Mouse (Mus musculus): ENCODE data around the gene Carmil2. TPM values are rescaled to one million over a fixed set of nuclear protein-coding genes. Genes with fewer than 3 reads are reported as not detected.

Gene Carmil2
- polyA plus RNA-seq, 3 experiments from 2014 or later: 4.6 to 6.8 (median 6.6) TPM

DNA sequence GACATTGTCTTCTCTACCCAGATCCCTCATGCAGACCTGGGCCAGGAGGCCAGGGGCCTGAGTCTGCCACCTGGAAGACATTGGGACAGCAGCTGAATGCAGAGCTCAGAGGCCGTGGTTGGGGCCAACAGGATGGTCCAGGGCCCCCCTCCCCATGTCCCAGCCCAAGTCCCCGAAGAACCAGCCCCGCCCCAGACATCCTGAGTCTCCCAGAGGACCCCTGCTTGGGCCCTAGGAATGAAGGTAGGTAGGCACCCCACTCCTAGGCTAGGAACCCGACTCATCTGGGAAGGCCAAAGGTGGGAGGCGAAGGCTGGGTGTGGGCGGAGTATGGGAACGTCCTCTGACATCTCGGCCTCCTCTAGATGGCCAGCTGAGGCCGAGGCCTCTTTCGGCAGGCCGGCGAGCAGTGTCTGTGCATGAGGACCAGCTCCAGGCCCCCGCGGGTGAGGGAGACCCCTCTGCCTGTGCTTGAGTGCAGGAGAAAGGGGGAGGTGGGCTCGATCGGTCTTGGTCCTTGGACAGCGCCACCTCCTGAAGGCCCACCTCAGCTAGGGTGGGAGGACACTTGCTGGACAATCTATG is 11.2 kb downstream of the Carmil2 start:
- ATAC-seq: no peak

DNA sequence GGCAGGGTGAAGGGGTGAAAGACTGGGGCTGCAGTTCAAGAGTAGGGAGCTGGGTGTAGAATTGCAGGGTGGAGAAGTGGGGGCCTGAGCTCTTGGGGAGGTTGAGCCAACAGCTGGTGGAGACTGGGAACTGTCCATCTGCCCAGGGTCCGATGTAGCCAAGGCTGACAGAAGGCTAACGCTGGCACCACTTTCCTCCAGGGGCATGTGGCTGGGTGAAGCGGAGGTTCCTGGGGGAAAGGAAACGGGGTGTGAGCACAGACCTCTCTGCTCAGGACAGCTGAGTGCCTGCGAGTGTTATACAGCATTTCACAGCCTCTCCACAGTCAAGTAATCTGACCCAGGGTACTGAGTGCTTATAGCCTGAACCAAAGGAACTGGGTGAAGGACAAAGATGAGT is 12.7 kb downstream of the Carmil2 start:
- ATAC-seq: no peak

DNA sequence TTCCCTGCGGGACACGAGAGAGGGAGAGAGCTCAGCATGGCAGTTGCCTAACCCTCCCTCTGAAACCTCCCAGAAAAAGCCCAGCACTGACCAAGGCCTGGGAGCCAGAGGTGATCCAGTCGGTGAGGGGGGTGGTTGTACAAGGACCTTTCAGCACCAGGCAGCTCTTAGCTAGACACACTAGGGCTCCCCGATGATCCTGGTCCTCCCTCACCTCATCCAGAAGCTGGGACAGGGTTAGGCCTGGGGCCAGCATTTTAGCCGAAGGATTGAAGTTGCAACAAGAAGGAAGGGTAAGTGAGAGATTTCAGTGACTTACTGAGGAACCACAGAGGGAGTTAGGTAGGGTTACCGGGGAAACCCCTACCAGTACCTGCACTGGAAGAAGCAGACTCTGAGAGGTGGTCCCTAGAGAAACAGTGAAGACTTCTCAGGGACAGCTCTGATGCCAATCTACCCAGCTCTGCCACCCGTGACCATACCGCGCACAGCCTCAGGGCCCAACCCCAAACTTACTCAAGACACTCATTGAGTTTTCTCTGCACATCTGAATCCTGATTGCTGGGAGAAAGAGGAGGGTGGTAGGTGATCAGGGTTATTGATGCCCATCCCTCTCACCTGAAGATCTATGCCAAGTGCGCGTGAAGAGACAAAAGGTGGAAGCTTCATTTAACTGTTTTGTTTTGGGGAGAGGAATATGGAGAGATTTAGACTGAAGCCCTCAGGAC is 13.6 kb downstream of the Carmil2 start:
- no peak for ATAC-seq

DNA sequence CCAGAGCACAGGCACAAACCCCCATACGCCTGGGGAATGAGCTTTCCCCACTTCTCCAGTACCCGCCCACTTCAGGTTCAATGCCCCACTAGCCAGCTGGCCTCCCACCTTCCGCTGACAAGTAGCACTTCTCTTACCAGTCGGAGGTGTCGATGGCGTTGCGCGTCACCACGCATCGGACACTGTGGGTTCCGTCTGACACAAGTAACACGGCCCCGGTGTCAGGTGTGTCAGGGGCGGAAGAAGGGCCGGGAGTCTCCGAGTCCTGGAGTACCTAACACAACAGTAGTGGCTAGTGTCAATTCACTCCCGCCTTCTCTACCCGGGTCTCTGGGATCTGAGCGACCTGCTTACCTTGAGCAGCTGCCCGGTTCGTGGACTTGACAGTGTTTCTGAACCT is 14.5 kb downstream of the Carmil2 start:
- ATAC-seq: peak; percentile 43

- ATAC-seq: peak; percentile 84
Measured at GRCm38 (mm10) chr8:105700966-105701824, 15.1 kb downstream of the Carmil2 start, which contains the start of the genes Acd and Pard6a. Gene Acd (minus strand): TSS chr8:105701102. Gene Pard6a (plus strand): TSS chr8:105701148.

GRCm38 (mm10) chr8:105702001-105702401 is 15.9 kb downstream of the Carmil2 start:
- no peak for ATAC-seq

- no peak for ATAC-seq
Measured at GRCm38 (mm10) chr8:105702731-105703415, 16.8 kb downstream of the Carmil2 start.

DNA sequence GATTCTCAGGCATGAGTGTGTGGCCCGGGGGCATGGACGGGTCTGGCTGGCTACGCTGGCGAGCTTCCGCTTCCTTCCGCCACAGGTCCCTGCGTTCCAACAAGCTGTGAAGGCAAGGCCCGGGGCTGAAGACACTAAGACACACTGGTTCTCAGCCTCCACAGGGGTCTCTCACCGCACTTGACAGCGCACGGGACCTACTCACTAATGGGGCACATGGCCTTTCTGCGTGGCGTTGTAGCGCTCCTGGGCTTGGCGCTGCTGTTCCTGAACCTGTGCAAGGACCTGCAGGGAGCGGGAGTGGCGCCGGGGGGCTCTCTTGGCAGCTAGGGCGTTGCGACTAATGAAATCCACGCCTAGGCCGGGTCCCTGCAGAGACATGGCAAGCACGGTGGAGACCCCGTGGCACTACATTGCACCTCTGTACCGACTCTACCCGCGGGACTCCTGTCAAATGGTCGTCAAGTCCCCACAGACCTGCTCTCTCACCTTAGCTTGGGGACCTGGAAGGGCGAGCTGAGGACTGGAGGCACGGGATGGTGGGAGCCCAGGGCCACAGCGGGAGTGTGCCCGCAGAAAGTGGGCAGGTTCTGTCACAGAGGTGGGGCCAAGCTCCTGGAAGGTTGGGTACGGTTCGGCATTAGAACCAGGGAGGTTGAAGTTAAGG is 18.2 kb downstream of the Carmil2 start:
- no peak for ATAC-seq

DNA sequence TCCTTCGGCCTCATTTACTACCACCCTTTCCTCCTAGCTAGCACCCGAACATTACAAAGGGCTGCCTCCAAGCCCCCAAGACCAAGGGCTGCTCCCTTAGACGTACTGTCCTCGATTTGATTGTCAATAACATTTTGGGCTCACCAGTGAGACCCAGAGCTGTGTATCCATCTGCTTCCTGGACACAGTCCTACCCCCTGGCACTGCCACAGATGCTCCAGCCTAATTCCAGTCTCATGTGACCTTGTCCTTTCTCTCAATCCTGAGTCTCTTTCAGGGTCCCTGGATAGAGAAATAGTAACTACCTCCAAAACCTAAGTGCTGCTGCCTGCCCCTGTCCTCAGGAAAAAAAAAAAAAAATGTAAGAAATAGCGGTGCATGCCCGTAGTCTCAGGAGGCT is 18.9 kb downstream of the Carmil2 start:
- ATAC-seq: no peak

GRCm38 (mm10) chr8:105706426-105706825 is 20.4 kb downstream of the Carmil2 start:
- no peak for ATAC-seq

DNA sequence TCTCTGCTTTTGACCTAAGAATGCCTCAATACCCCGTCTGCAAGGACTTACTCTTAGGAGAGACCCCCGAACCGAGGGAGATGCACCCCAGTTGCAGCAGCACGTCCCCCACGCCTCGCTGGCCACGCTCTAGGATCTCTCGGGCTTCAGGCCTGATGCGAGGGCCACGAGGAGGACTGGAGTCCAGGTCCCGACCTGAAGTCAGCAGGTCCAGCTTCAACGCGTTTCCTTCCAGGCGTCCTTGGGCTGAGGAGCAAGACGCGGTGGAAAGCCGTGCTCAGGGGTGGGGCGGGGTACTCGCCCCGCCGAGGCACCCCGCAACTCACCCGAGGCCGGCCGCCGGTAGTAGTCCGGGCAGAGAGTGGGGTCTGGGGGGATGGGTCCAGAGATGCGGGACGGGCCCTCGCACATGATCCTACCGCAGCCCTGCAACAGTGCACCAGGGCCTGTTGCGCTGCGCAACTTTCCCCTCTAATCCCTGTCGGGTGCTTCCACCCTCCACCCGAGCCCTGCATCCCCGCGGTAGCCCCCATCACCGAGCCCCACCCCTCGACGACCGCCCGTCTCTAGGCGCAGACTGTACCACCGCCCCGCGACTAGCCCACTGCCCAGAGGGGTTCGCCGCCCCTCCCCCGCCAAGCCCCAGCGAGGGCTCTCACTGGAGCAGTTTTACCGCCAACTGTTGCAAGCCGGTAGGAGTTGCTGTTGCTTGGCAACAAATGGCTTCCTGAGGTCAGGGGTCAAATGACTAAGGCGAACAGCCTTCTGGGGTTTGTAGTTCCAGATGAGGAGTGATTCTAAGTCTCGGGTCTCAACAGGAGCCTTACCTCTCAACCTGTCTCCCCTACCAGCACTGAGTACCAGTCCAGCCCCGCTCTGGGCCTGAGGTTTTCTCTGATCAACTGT is 21.7 kb downstream of the Carmil2 start, which contains the start of the genes 4933405L10Rik and Enkd1:
Gene 4933405L10Rik, plus strand, starts transcription at position 158 of the 906 bp plus-strand sequence.
Gene Enkd1, minus strand, starts transcription at position 713 of the 906 bp plus-strand sequence.
- ATAC-seq: peak; percentile 99

GRCm38 (mm10) chr8:105708675-105709074 is 22.6 kb downstream of the Carmil2 start:
- no peak for ATAC-seq

DNA sequence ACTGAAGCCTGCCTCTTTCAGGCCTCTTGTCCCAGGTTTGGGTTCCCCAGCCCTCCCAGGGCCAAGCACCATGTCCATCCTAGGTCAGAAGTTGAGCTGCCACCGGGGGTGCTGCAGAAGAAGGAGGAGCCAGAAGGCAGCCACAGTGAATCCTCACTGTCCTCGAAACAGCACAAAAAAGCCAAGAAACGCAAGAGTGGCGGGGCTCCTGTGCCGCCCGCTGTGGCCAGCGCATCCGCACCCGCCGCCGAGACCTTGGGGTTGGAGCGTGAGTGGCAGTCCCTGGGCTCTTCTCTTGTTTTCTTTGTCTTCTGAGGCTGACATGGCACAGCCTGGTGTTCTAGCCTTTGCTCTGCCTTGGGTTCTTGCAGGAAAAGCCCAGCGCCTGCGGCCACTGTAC is 23.2 kb downstream of the Carmil2 start:
- no peak for ATAC-seq

- no peak for ATAC-seq
Measured at GRCm38 (mm10) chr8:105712286-105712685, 26.2 kb downstream of the Carmil2 start.

- ATAC-seq: peak; percentile 89
Measured at GRCm38 (mm10) chr8:105714139-105714538, 28.1 kb downstream of the Carmil2 start.

DNA sequence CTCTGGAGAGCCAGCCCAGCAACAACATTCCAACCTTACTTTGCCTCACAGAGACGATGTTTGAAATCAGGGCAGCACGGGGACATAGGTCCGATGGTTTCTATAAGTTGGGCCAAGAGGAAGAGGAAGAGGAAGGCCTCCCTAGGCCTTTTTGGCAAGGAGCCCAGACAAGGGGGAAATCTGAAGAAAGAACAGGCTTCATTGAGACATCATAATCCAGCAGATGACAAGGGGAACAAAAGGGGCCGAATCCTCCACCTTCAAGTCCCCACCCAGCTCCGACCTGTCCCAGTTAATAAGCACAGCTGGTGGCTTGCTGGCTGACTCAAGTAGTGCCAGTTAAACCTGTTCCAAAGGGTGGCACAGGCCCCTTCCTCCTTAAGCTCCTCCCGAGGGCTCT is 29.0 kb downstream of the Carmil2 start:
- no peak for ATAC-seq

DNA sequence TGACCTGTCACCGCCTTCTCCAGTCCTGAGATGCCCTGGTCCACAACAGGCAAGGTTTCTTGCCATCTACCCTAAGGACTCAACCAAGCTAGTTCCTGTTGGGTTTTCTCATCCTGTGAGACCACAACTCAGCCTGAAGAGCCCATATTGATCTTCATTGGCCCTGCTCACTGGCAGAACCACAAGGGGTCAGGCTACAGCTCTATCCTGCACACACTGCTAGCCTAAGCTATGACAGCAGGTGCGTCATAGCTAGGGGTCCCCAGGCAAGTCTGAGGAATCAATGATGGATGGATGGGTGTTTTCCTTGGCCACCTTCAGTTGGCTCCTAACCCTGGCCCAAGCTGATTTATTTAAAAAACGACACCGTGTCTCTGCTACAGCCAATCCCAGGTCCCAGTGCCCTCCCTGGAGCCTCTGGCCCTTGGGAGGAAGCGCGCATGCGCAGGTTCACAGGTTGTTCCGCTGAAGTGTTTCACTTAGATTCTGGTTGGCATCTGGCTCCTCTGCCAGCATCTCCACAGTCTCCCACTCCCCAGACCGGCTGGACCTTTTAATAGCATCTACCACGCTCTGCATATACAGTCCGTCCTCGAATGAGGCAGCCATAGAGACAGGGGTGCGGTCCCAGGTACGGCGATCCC is 30.4 kb downstream of the Carmil2 start:
- no peak for ATAC-seq

- ATAC-seq: no peak
Measured at GRCm38 (mm10) chr8:105719637-105720036, 33.6 kb downstream of the Carmil2 start.

DNA sequence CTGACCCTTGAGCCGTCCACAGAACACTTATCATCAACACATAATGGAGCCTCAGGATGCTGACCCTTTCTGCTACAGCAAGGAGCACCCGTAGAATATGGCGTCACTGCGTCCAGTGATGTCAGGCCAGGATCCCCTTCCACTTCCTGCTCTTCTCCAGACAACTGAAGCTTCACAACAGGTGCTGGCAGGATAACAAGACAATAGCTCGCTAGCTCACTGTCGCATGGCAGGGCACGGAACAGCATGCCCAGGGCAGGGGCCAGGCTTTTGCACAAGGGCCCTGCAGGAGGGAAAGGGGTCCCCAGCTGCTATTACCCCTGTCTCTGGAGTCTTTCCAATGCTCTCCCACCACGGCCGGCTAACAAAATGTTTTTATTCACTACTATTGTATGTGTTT is 36.8 kb downstream of the Carmil2 start:
- no peak for ATAC-seq

GRCm38 (mm10) chr8:105725726-105726125 is 39.7 kb downstream of the Carmil2 start:
- no peak for ATAC-seq
